Mouse (Mus musculus) lung, postnatal 25 days (tissue): ENCODE results near the gene Olfr3.

ENCODE experiments used
- DNase-seq: peaks from one replicate; pipeline ENCODE4 v3.0.0; 2022; ENCODE audit warnings: low spot score

Gene Olfr3

DNA sequence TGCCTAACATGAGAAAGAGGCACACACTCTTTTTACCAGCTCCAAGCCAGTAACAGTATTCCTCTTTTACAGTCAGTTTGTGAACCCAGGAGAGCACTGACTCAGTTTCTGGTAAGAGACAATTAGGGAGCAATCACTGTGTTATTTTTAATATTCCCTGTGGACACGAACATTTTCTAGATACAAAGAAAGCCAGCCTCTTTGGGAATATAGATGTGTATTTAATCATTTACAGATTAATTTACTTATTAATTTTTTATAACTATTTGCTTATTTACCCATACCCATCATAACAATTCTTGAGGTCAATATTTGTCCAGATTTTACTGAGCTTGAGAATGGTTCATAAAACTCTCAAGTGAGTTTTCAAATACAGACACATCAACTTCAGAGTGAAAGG, at the start of gene Olfr3:
Gene Olfr3, minus strand, starts transcription at position 101 of the 400 bp plus-strand sequence.
- DNase-seq, result no peak

DNA sequence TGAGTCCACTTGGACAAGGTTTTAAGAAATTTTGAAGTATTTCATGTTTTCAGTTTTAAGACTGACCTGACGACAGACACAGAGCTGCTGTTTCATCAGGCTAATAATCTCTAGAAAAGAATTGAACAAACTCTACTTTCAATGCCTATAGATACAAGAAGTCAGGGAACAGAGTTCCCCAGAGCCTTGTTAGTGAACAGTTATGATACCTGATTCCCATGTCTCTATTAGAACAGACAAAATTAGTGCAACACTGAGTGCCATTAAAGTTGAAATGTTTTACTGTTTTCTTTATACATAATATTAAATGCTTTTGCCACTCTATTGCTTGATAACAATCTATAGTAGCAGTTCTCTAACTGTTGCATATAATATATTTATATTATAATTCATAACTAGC, 45.7 kb upstream of the Olfr3 start, which contains the start of gene Olfr351:
Gene Olfr351, minus strand, starts transcription at position 101 of the 400 bp plus-strand sequence.
- DNase-seq, result no peak

DNA sequence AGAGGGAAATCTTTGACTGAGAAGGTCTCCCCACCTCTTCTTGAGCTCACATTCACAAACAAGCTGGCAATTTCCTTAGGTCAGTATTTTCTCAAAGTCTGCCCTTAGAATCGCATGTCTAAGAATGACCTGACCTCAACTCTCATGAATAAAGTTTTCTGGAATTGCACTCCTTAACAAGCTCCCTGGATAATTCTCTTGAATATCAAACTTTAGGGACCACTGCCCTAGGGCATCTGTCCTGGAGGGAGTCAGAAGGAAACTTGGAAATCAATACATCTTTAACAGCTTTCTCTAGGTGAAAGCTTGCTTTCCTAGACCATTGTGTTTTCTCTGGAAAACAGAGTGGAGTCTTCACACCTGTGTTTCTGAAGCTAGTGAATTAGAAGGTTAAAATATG, 29.2 kb upstream of the Olfr3 start, which contains the start of gene Olfr350:
Gene Olfr350, plus strand, starts transcription at position 301 of the 400 bp plus-strand sequence.
- no peak for DNase-seq

DNA sequence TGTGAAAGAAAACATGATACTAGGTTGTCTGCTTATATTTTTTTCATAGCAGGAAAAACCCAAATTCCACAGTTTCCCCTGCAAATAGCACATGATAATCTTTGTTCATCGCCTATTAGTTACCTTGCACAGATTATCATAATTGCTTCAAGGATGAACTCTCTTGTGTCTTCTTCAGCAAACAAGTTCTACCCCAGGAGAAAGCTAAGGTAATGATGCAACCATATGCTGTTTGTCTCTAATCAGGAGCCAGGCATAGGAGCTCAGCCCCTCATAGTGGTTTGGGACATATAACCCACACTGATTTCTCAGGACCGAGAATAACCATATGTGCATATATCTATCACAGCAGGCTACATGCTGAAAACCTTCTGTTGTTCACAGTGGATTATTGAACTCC, 26.6 kb downstream of the Olfr3 start, which contains the start of gene Olfr50:
Gene Olfr50, plus strand, starts transcription at position 301 of the 400 bp plus-strand sequence.
- DNase-seq, result no peak

DNA sequence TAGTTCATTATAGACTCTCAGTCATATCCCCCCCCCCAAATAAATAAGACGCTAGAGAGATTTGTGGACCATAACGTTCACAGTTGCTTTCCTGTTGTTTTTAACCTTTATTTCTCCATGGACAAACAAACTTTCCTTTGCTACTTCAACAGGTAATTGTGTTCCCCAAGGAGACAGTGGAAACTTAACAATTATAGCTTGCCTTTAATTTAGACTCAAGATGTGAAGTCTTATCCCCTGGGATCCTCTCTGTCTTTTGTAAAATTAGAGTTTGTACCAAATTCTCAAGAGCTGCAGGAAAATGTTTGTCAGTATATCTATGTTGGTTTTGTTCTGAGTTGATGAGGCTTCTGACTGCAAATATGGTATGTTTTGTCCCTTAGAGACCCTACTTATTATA, 32.9 kb downstream of the Olfr3 start, which contains the start of gene Olfr348:
Gene Olfr348, plus strand, starts transcription at position 301 of the 400 bp plus-strand sequence.
- DNase-seq, result no peak
